Comparison of ENCODE assay signal across 8 mouse cellular contexts in the genomic region with DNA sequence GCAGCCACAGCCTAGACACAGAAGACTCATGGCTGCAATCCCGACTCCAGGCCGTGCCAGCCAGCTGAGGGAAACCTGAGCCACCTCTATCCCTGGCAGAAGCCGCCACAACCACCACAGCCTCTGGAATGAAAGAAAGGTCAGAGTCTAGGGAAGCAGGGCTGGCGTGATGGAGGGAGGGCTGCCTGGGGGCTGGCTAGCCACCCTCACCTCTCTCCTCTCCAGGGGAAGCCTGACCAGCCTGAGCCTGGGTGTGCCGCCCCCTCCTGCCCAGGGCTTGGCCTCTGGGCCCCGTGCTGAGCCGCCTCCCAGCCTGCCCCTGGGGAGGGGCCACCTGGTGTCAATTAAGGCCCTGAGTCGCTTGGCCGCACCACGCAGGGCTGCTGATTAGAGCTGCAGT. TPM values are rescaled to one million over a fixed set of nuclear protein-coding genes. Genes with fewer than 3 reads are reported as not detected.
A peak's percentile ranks its signal among the peaks of the same experiment; 100 is the strongest.
DNase-seq lines count a peak whose midpoint lies in the region; ATAC-seq and TF ChIP-seq lines count a peak whose summit lies in the region.

Gene Nos1 (plus strand): TSS at position 352 of the 400 bp plus-strand sequence.

- H3K4me1 ChIP-seq in kidney, postnatal 0 days (replicated peaks; ENCODE audit: insufficient read depth, low read length) = 0 out of 2 replicates have a peak, but pooled peaks cover 4% of the 10 kb centered on the region
- H3K4me1 ChIP-seq in midbrain, embryonic 14.5 days (ENCODE audit: control insufficient read depth, insufficient read depth, low read length) = no peaks in the 10 kb centered on the region

- no peak within 1 kb of the TSS for H3K27ac ChIP-seq in kidney, postnatal 0 days
- no peak within 1 kb of the TSS for H3K27ac ChIP-seq in midbrain, embryonic 14.5 days (replicated peaks; ENCODE audit: low read depth, low read length)

- 14% methylated on average over 10 of the region's 10 CpGs for WGBS in kidney, postnatal 0 days
- 18% methylated on average over 10 of the region's 10 CpGs for WGBS in midbrain, embryonic 14.5 days

- no peak within 1 kb of the TSS for H3K9ac ChIP-seq in kidney, postnatal 0 days (ENCODE audit: low read depth, low read length)
- H3K9ac ChIP-seq in midbrain, embryonic 14.5 days (replicated peaks; ENCODE audit: low read length) = no peak within 1 kb of the TSS

- no peak for DNase-seq in layer of hippocampus, adult 8-10 months (ENCODE audit: low spot score in 2 of 2)
- no peak for DNase-seq in layer of hippocampus, adult 9-11 months
- DNase-seq in forelimb bud, embryonic 11.5 days (ENCODE audit: low read depth, low spot score) = peak; percentile 64
- DNase-seq in kidney, postnatal 0 days (ENCODE audit: low spot score) = peak; percentile 49
- peak; percentile 21 for DNase-seq in midbrain, embryonic 14.5 days
- DNase-seq in ovary, postnatal 14 days (ENCODE audit: low spot score) = no peak
- no peak for DNase-seq in urinary bladder, postnatal 36 days (ENCODE audit: low spot score in 2 of 2)

- H3K36me3 ChIP-seq in kidney, postnatal 0 days (ENCODE audit: insufficient read depth, low read length) = no peaks in the 10 kb centered on the region
- no peaks in the 10 kb centered on the region for H3K36me3 ChIP-seq in midbrain, embryonic 14.5 days (ENCODE audit: control insufficient read depth, insufficient read depth, low read length)

- H3K27me3 ChIP-seq in kidney, postnatal 0 days (ENCODE audit: insufficient read depth, low read length) = no peaks in the 10 kb centered on the region
- H3K27me3 ChIP-seq in midbrain, embryonic 14.5 days (ENCODE audit: control insufficient read depth, insufficient read depth, low read length) = no peaks in the 10 kb centered on the region

- peak; percentile 75 for ATAC-seq in kidney, postnatal 0 days (replicated peaks; ENCODE audit: low FRiP score, low read depth)
- no peak for ATAC-seq in midbrain, embryonic 14.5 days (ENCODE audit: low FRiP score, low TSS enrichment)
- ATAC-seq in frontal cortex, adult (ENCODE audit: low TSS enrichment) = no peak

- no peak within 1 kb of the TSS for H3K4me3 ChIP-seq in kidney, postnatal 0 days (replicated peaks; ENCODE audit: low read depth, low read length)
- no peak within 1 kb of the TSS for H3K4me3 ChIP-seq in midbrain, embryonic 14.5 days (replicated peaks; ENCODE audit: low read depth, low read length)

- no peak within 1 kb of the TSS for H3K4me2 ChIP-seq in kidney, postnatal 0 days (ENCODE audit: low read length)
- no peak within 1 kb of the TSS for H3K4me2 ChIP-seq in midbrain, embryonic 14.5 days (ENCODE audit: low read length)

- TF ChIP-seq CTCF in kidney, postnatal 0 days (IDR thresholded peaks at IDR 0.05; ENCODE audit: low read depth) = no peak

- H3K9me3 ChIP-seq in kidney, postnatal 0 days (replicated peaks; ENCODE audit: low read length) = no peaks in the 10 kb centered on the region
- H3K9me3 ChIP-seq in midbrain, embryonic 14.5 days (ENCODE audit: control insufficient read depth, low read length) = no peaks in the 10 kb centered on the region

RNA-seq across cellular contexts. Expression of gene Nos1, which starts in this region (rescaled TPM):
- total RNA-seq in layer of hippocampus, adult 8-10 months (2022) = 10 to 100 TPM; 56.9 to 82.5 (median 70.4) TPM
- polyA plus RNA-seq in kidney, postnatal 0 days (2015; fragmentation: Nextera tagmentation; extraction: Ambion mirVana) = 0.64 and 0.82 TPM in 2 replicates
- 1.9 and 2.5 TPM in 2 replicates for polyA plus RNA-seq in midbrain, embryonic 14.5 days (2014; fragmentation: Nextera tagmentation; extraction: Ambion mirVana)

Comparison
In these comparisons a context has a peak if more than half of its experiments do, and no peak if none do; other contexts are left out.
1. Peak in DNase-seq and ATAC-seq in kidney, postnatal 0 days; RNA of the gene not detected or under 1 TPM.
2. DNase-seq: peak in forelimb bud, embryonic 11.5 days (single experiment) and midbrain, embryonic 14.5 days (single experiment); none in layer of hippocampus, adult 8-10 months (0 of 2), layer of hippocampus, adult 9-11 months (single experiment), ovary, postnatal 14 days (single experiment) and urinary bladder, postnatal 36 days (0 of 2).